Comparison of ENCODE assay signal across 25 mouse cellular contexts in genomic region chr4:41056742-41057332, GRCm38 (mm10). TPM values are rescaled to one million over a fixed set of nuclear protein-coding genes. Genes with fewer than 3 reads are reported as not detected.
DNase-seq lines count a peak whose midpoint lies in the region; ATAC-seq lines count a peak whose summit lies in the region.
"Had no signal": no experiment of that assay in that cellular context is flagged by ENCODE, and none has a peak within 500 bp of the region (broad histone marks: within the 10 kb centered on the region; RNA-seq: fewer than 3 reads in every experiment).

No protein-coding gene starts in this region.

- no peak overlapping the region for H3K4me2 ChIP-seq in liver, embryonic 16.5 days (ENCODE audit: low read depth, low read length)
- H3K4me2 ChIP-seq in midbrain, embryonic 13.5 days (replicated peaks), result no peak overlapping the region
- H3K4me2 ChIP-seq: heart, embryonic 12.5 days; stomach, embryonic 15.5 days had no signal

- peak; percentile 81 for DNase-seq in heart, adult 11 months
- no peak for DNase-seq in heart, postnatal 25 days (ENCODE audit: low spot score)
- DNase-seq in kidney, adult 18-20 months, result peak; percentile 58
- DNase-seq in kidney, postnatal 10 days, result peak; percentile 50
- no peak for DNase-seq in urinary bladder, adult 18-20 months (ENCODE audit: low spot score in 2 of 2)
- no peak for DNase-seq in cerebellum, postnatal 25 days
- DNase-seq: adrenal gland, postnatal 25 days; gastrocnemius, postnatal 36 days; heart, postnatal 36 days; left cerebral cortex, postnatal 4 days; lung, adult 18-20 months; lung, postnatal 4 days; midbrain, embryonic 14.5 days; spleen, adult 18-20 months had no signal

- 49% methylated on average over 7 of the region's 7 CpGs for WGBS in liver, embryonic 16.5 days (ENCODE audit: insufficient replicate concordance)
- WGBS in midbrain, embryonic 13.5 days, result 70% methylated on average over 7 of the region's 7 CpGs

- no peak overlapping the region for H3K4me3 ChIP-seq in liver, embryonic 16.5 days (ENCODE audit: low read depth, low read length)
- H3K4me3 ChIP-seq in midbrain, embryonic 13.5 days (replicated peaks), result no peak overlapping the region
- H3K4me3 ChIP-seq: heart, embryonic 12.5 days; stomach, embryonic 15.5 days had no signal

- no peaks in the 10 kb centered on the region for H3K36me3 ChIP-seq in liver, embryonic 16.5 days (ENCODE audit: control insufficient read depth, insufficient read depth)
- H3K36me3 ChIP-seq in midbrain, embryonic 13.5 days, result no peaks in the 10 kb centered on the region
- H3K36me3 ChIP-seq: heart, embryonic 12.5 days; stomach, embryonic 15.5 days had no signal

- intact Hi-C loops in heart, postnatal 25 days (cut with DNase I), result loop anchor here (10.0 kb wide), 1 partner anchor 338 kb away; no protein-coding TSS in a partner anchor

- ATAC-seq in liver, embryonic 16.5 days (ENCODE audit: low read depth), result peak; percentile 45; the same call in 1 of the 2 replicates
- no peak for ATAC-seq in midbrain, embryonic 13.5 days
- ATAC-seq: activated CD4-positive, CD25-positive, alpha-beta regulatory T cell, adult 4 months; hindbrain, postnatal 0 days; Patski had no signal

- H3K9ac ChIP-seq in liver, embryonic 16.5 days (ENCODE audit: low read depth, low read length), result no peak overlapping the region; the same call in 1 of the 2 replicates
- H3K9ac ChIP-seq in midbrain, embryonic 13.5 days (replicated peaks), result no peak overlapping the region
- H3K9ac ChIP-seq: heart, embryonic 12.5 days; stomach, embryonic 15.5 days had no signal

- no peaks in the 10 kb centered on the region for H3K9me3 ChIP-seq in liver, embryonic 16.5 days (replicated peaks; ENCODE audit: control insufficient read depth, low read length)
- no peaks in the 10 kb centered on the region for H3K9me3 ChIP-seq in midbrain, embryonic 13.5 days
- H3K9me3 ChIP-seq: heart, embryonic 12.5 days; stomach, embryonic 15.5 days had no signal

- no peaks in the 10 kb centered on the region for H3K27me3 ChIP-seq in liver, embryonic 16.5 days (ENCODE audit: control insufficient read depth, insufficient read depth, low read depth, low read length)
- H3K27me3 ChIP-seq in midbrain, embryonic 13.5 days, result no peaks in the 10 kb centered on the region
- H3K27me3 ChIP-seq: Patski; stomach, embryonic 15.5 days had no signal

- peaks cover 15% of the 10 kb centered on the region for H3K4me1 ChIP-seq in liver, embryonic 16.5 days (ENCODE audit: control insufficient read depth, low read depth, low read length)
- no peaks in the 10 kb centered on the region for H3K4me1 ChIP-seq in midbrain, embryonic 13.5 days (replicated peaks)

- H3K27ac ChIP-seq in liver, embryonic 16.5 days (ENCODE audit: low read length), result no peak overlapping the region
- H3K27ac ChIP-seq in midbrain, embryonic 13.5 days, result no peak overlapping the region
- H3K27ac ChIP-seq: hindbrain, postnatal 0 days; stomach, embryonic 15.5 days had no signal

RNA-seq across cellular contexts. Expression of gene Aqp7, which starts 8.9 kb away (rescaled TPM):
- total RNA-seq in heart, postnatal 25 days (2021), result 10 to 100 TPM; 31.8 to 33.7 TPM
- 1.1 and 1.4 TPM in 2 replicates for polyA plus RNA-seq in liver, embryonic 16.5 days (2015; fragmentation: Nextera tagmentation; extraction: Ambion mirVana)
- 0.15 TPM in 1 of 2 replicates, not detected in the other for polyA plus RNA-seq in midbrain, embryonic 13.5 days (2015; fragmentation: Nextera tagmentation; extraction: Ambion mirVana)
- total RNA-seq: hindbrain, postnatal 0 days; left cerebral cortex, postnatal 4 days had no signal
- polyA plus RNA-seq: cerebellum, adult 2 months; cortical plate, adult 2 months; forebrain, embryonic 11.5 days; heart, embryonic 12.5 days had no signal

RNA-seq across cellular contexts. Expression of gene Aqp3, which starts 41.1 kb away (rescaled TPM):
- total RNA-seq in heart, postnatal 25 days (2021), result not detected
- 10.4 and 11.4 TPM in 2 replicates for polyA plus RNA-seq in liver, embryonic 16.5 days (2015; fragmentation: Nextera tagmentation; extraction: Ambion mirVana)
- polyA plus RNA-seq in midbrain, embryonic 13.5 days (2015; fragmentation: Nextera tagmentation; extraction: Ambion mirVana), result 0.08 and 0.18 TPM in 2 replicates
- total RNA-seq: adrenal gland, postnatal 25 days; gastrocnemius, postnatal 36 days; heart, postnatal 36 days; layer of hippocampus, adult 18-20 months had no signal
- polyA plus RNA-seq: cortical plate, adult 2 months; midbrain, embryonic 14.5 days had no signal

Comparison
In these comparisons a context has a peak if more than half of its experiments do, and no peak if none do; other contexts are left out.
1. DNase-seq: peak in heart, adult 11 months (single experiment), kidney, adult 18-20 months (single experiment) and kidney, postnatal 10 days (single experiment); none in heart, postnatal 25 days (single experiment), urinary bladder, adult 18-20 months (0 of 2) and cerebellum, postnatal 25 days (0 of 2).